Mouse (Mus musculus) cortical plate, adult 2 months (tissue): ENCODE results near the gene Poc1b.

ENCODE experiments used
- CTCF ChIP-seq: fragments of 200-500 bp; IDR thresholded peaks from 2 replicates; pipeline ENCODE4 v1.5.1; 2011; ENCODE audit warnings: mild to moderate bottlenecking, control low read depth, low read length; ENCODE audit not compliant: insufficient read depth; ENCODE audit errors: extremely low read depth
- POLR2A ChIP-seq: fragments of 200-500 bp; IDR thresholded peaks from 2 replicates; pipeline ENCODE4 v1.6.1; 2011; ENCODE audit warnings: mild to moderate bottlenecking, low read length, control low read depth; ENCODE audit not compliant: insufficient read depth; ENCODE audit errors: extremely low read depth

DNA sequence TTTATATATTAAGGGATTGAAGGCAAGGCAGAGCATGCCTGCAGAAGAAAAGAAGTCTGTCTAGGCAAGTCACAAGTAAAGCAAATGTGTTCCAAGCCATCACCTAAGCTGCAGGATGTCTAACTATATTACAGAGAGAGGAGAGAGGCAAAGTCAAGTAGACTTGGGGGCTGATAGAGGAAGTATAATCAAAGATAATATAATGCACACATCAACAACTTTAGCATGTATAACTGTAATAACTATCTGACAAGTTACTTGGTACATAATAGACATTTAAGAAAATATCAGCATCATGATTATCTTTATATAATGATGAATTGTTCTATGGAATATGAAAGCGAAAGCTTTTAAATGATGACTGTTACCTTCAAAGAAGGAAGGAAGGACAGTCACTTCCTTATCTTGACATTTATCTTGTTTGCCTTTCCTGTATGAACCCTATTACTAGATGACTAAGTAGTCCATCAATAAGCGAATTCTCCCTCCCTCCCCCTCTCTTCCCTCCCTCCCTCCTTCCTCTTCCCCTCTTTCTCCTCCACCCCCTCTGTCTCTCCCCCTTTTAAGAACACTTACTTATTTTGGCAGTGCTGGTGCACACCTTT, 87.7 kb downstream of the Poc1b start:
- TF ChIP-seq CTCF (no peak), POLR2A (no peak)
